10 mouse cellular contexts compared by ENCODE assay signal in genomic region chr6:88935735-88936276, GRCm38 (mm10). TPM values are rescaled to one million over a fixed set of nuclear protein-coding genes. Genes with fewer than 3 reads are reported as not detected.
A peak's percentile ranks its signal among the peaks of the same experiment; 100 is the strongest.
DNase-seq lines count a peak whose midpoint lies in the region; ATAC-seq and TF ChIP-seq lines count a peak whose summit lies in the region.
"Had no signal": no experiment of that assay in that cellular context is flagged by ENCODE, and none has a peak within 500 bp of the region (broad histone marks: within the 10 kb centered on the region; RNA-seq: fewer than 3 reads in every experiment).

No protein-coding gene starts in this region.

- H3K9me3 ChIP-seq in heart, postnatal 0 days (replicated peaks; ENCODE audit: control insufficient read depth, low read length) = no peaks in the 10 kb centered on the region
- no peaks in the 10 kb centered on the region for H3K9me3 ChIP-seq in liver, embryonic 14.5 days (ENCODE audit: control insufficient read depth, low read length)
- H3K9me3 ChIP-seq: embryonic facial prominence, embryonic 12.5 days had no signal

- TF ChIP-seq EP300 in heart, postnatal 0 days (IDR thresholded peaks at IDR 0.05; ENCODE audit: low read depth) = no peak
- no peak for TF ChIP-seq EP300 in liver, embryonic 14.5 days (IDR thresholded peaks at IDR 0.05; ENCODE audit: low read depth)

- DNase-seq in heart, postnatal 0 days (ENCODE audit: low spot score) = peak; percentile 39
- no peak for DNase-seq in heart, postnatal 25 days (ENCODE audit: low spot score)
- peak; percentile 70 for DNase-seq in testis, postnatal 10 days (ENCODE audit: low spot score)
- DNase-seq in testis, postnatal 14 days (ENCODE audit: low spot score) = no peak
- peak; percentile 50 for DNase-seq in c-Kit-positive CD71-positive TER-119-negative erythroid progenitor cells, embryonic 14.5 days (ENCODE audit: low read depth)
- DNase-seq in liver, embryonic 14.5 days (ENCODE audit: low read depth in 3 of 3, low spot score in 3 of 3) = peak in 2 of 3 experiments; percentile 19
- DNase-seq in splenic B cell, adult 2 months (ENCODE audit: low read depth, low spot score) = peak; percentile 66

- peaks cover 17% of the 10 kb centered on the region for H3K4me1 ChIP-seq in heart, postnatal 0 days (ENCODE audit: control insufficient read depth, insufficient read depth)
- H3K4me1 ChIP-seq in liver, embryonic 14.5 days (replicated peaks; ENCODE audit: control insufficient read depth in 2 of 2, insufficient read depth in 2 of 2, low read length in 1 of 2) = no peaks in the 10 kb centered on the region

- no peak for ATAC-seq in heart, postnatal 0 days (ENCODE audit: insufficient read depth, low read depth)
- no peak for ATAC-seq in liver, embryonic 14.5 days (ENCODE audit: insufficient read depth)
- no peak for ATAC-seq in granulocyte monocyte progenitor cell, adult 5-6 weeks (replicated peaks; ENCODE audit: poor library complexity, severe bottlenecking)

- H3K4me3 ChIP-seq in heart, postnatal 0 days (ENCODE audit: low read depth, low read length) = no peak overlapping the region
- H3K4me3 ChIP-seq in liver, embryonic 14.5 days (ENCODE audit: insufficient read depth in 1 of 2, low read depth in 2 of 2, low read length in 2 of 2) = no peak overlapping the region
- H3K4me3 ChIP-seq: embryonic facial prominence, embryonic 12.5 days; myocyte had no signal

- H3K27ac ChIP-seq in heart, postnatal 0 days (ENCODE audit: low read depth) = no peak overlapping the region
- no peak overlapping the region for H3K27ac ChIP-seq in liver, embryonic 14.5 days
- H3K27ac ChIP-seq: embryonic facial prominence, embryonic 12.5 days had no signal

- peak; percentile 72 for TF ChIP-seq CTCF in heart, postnatal 0 days (IDR thresholded peaks at IDR 0.05; ENCODE audit: low read depth)
- TF ChIP-seq CTCF in liver, embryonic 14.5 days (IDR thresholded peaks at IDR 0.05; ENCODE audit: low read depth) = peak; percentile 55

- no peak overlapping the region for H3K9ac ChIP-seq in heart, postnatal 0 days (replicated peaks; ENCODE audit: low read depth, low read length)
- H3K9ac ChIP-seq in liver, embryonic 14.5 days (replicated peaks) = no peak overlapping the region
- H3K9ac ChIP-seq: embryonic facial prominence, embryonic 12.5 days had no signal

- no peaks in the 10 kb centered on the region for H3K27me3 ChIP-seq in heart, postnatal 0 days (ENCODE audit: control insufficient read depth, insufficient read depth, low read length)
- H3K27me3 ChIP-seq in liver, embryonic 14.5 days (ENCODE audit: control insufficient read depth, insufficient read depth, low read length) = no peaks in the 10 kb centered on the region
- H3K27me3 ChIP-seq in splenic B cell, adult 2 months (ENCODE audit: control insufficient read depth, insufficient read depth, low read length, poor library complexity, severe bottlenecking) = no peaks in the 10 kb centered on the region

- no peaks in the 10 kb centered on the region for H3K36me3 ChIP-seq in heart, postnatal 0 days (replicated peaks; ENCODE audit: control insufficient read depth, insufficient read depth, low read length)
- H3K36me3 ChIP-seq in liver, embryonic 14.5 days (replicated peaks; ENCODE audit: control insufficient read depth, insufficient read depth, low read depth) = no peaks in the 10 kb centered on the region
- H3K36me3 ChIP-seq in splenic B cell, adult 2 months (ENCODE audit: control insufficient read depth, insufficient read depth, low read length, poor library complexity, severe bottlenecking) = no peaks in the 10 kb centered on the region
- H3K36me3 ChIP-seq: embryonic facial prominence, embryonic 12.5 days had no signal

- 14% methylated on average over 4 of the region's 4 CpGs for WGBS in heart, postnatal 0 days
- 11% methylated on average over 4 of the region's 4 CpGs for WGBS in liver, embryonic 14.5 days (ENCODE audit: insufficient replicate concordance)

- intact Hi-C loops in heart, postnatal 25 days (cut with DNase I) = no loop called here

- no peak overlapping the region for H3K4me2 ChIP-seq in heart, postnatal 0 days (ENCODE audit: low read depth, low read length)
- no peak overlapping the region for H3K4me2 ChIP-seq in liver, embryonic 14.5 days (ENCODE audit: low read depth)
- H3K4me2 ChIP-seq: embryonic facial prominence, embryonic 12.5 days had no signal

RNA-seq across cellular contexts. Expression of gene Tpra1, which starts 33.8 kb away (rescaled TPM):
- 45.9 and 131 TPM in 2 replicates for total RNA-seq in heart, postnatal 0 days (2014; rRNA removed; ENCODE audit: low replicate concordance)
- 39.1 and 46.9 TPM in 2 replicates for polyA plus RNA-seq in heart, postnatal 0 days (2015; fragmentation: Nextera tagmentation; extraction: Ambion mirVana)
- 10 to 100 TPM; 36.4 to 37.2 TPM for total RNA-seq in heart, postnatal 25 days (2021)
- 52.2 and 61.5 TPM in 2 replicates for polyA plus RNA-seq in liver, embryonic 14.5 days (2012; rRNA removed)
- 25.6 and 32.9 TPM in 2 replicates for polyA plus RNA-seq in liver, embryonic 14.5 days (2014; fragmentation: Nextera tagmentation; extraction: Ambion mirVana)
- total RNA-seq in granulocyte monocyte progenitor cell, adult 5-6 weeks (2014; fragmentation: Nextera tagmentation) = 25.1 and 62.6 TPM in 2 replicates
- total RNA-seq in granulocyte monocyte progenitor cell, adult 5-6 weeks (2017) = 28.7 and 30.9 TPM in 2 replicates

RNA-seq across cellular contexts. Expression of gene Mcm2, which starts 37.2 kb away (rescaled TPM):
- 38.8 and 49.9 TPM in 2 replicates for total RNA-seq in heart, postnatal 0 days (2014; rRNA removed; ENCODE audit: low replicate concordance)
- polyA plus RNA-seq in heart, postnatal 0 days (2015; fragmentation: Nextera tagmentation; extraction: Ambion mirVana) = 25.2 and 25.6 TPM in 2 replicates
- total RNA-seq in heart, postnatal 25 days (2021) = 1 to 10 TPM; 6.1 to 7.4 TPM
- polyA plus RNA-seq in liver, embryonic 14.5 days (2012; rRNA removed) = 99.2 and 113 TPM in 2 replicates
- polyA plus RNA-seq in liver, embryonic 14.5 days (2014; fragmentation: Nextera tagmentation; extraction: Ambion mirVana) = 142 and 167 TPM in 2 replicates
- 148 and 183 TPM in 2 replicates for total RNA-seq in granulocyte monocyte progenitor cell, adult 5-6 weeks (2014; fragmentation: Nextera tagmentation)
- total RNA-seq in granulocyte monocyte progenitor cell, adult 5-6 weeks (2017) = 153 and 168 TPM in 2 replicates

Comparison
In these comparisons a context has a peak if more than half of its experiments do, and no peak if none do; other contexts are left out.
1. DNase-seq: peak in heart, postnatal 0 days (single experiment), testis, postnatal 10 days (single experiment), c-Kit-positive CD71-positive TER-119-negative erythroid progenitor cells, embryonic 14.5 days (single experiment), liver, embryonic 14.5 days (2 of 3) and splenic B cell, adult 2 months (single experiment); none in heart, postnatal 25 days (single experiment) and testis, postnatal 14 days (single experiment).